Mouse (Mus musculus) ovary, adult 10 weeks (tissue): Measurements from ENCODE around the gene Zranb1. TPM values are rescaled to one million over a fixed set of nuclear protein-coding genes. Genes with fewer than 3 reads are reported as not detected.

ENCODE experiments used
- polyA plus RNA-seq: library from polyadenylated mRNA; stranded (reverse); fragments of 350-450 nt; fragmentation: Illumina TruSeq; extraction: RNeasy Lipid Tissue Mini Kit (QIAGEN cat#74804); gene quantifications from one replicate; pipeline ENCODE4 v1.2.3, GENCODE M21; 2014

Zranb1 gene
- 110 TPM for polyA plus RNA-seq

DNA sequence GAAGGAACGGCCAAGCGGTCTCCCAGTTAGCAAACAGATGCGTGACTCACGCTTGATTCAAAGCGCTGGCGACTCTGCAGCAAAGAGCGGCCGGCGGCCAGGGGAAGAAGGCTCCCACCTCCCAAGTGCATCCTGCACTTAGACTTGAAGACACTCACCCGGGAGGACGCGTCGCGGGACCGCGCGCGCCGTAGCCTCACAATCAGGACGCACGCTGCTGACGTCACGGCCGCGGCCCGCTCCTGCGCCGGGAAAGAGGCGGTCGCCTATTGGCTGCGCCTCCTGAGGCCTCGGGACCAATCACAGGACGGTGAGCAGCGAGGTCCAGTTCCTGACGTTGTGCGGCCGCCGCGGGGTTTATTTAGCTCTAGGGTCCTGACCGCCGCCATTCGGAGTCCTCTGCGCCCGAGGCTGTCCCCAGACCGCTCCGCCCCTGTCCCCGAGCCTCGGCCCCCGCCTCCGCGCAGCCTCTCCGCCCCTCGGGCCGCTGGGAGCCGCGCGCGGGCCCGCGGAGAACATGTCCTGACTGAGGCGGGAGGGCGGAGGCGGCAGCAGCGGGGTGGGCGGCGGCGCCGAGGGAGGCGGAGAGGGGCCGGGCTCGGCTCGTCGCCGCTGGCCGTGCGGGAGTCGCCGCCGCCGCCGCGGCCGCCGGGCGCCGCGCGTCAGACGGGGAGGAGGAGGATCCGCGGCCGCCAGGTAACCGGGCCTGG lies at the start of gene Zranb1:
Gene Zranb1 (plus strand): TSS at position 293 of the 710 bp plus-strand sequence.

Other genes starting within 250 kb of the Zranb1 start
- gene Fam53b, start 117.3 kb upstream of the Zranb1 start, polyA plus RNA-seq: 12.7 TPM
- gene Eef1akmt2, start 78.5 kb upstream of the Zranb1 start, polyA plus RNA-seq: 168 TPM
- 91.8 TPM for gene Abraxas2, start 71.9 kb upstream of the Zranb1 start, polyA plus RNA-seq
- 131 TPM for gene Fgfr2, start 192.2 kb downstream of the Zranb1 start, polyA plus RNA-seq
- gene Ctbp2, start 193.2 kb downstream of the Zranb1 start, polyA plus RNA-seq: 42.8 TPM